Mouse (Mus musculus) lung, postnatal 0 days (tissue): ENCODE results near the gene Map3k4. TPM values are rescaled to one million over a fixed set of nuclear protein-coding genes. Genes with fewer than 3 reads are reported as not detected.

Experiments used
- ATAC-seq: fragments of 200-750 bp; cut with Nextera tagmentation; 2 replicates; pipeline ENCODE4 v1.8.0; 2017; ENCODE audit warnings: moderate library complexity
- DNase-seq: peaks from one replicate; pipeline ENCODE4 v3.0.0-alpha.2; 2016; ENCODE audit warnings: low spot score
- H3K27ac ChIP-seq: fragments of 300-500 bp; sonication (generic); 2 replicates; pipeline ENCODE4 v1.5.1; 2014; ENCODE audit warnings: antibody characterized with exemption, mild to moderate bottlenecking, low read length, mixed read lengths
- H3K27me3 ChIP-seq: fragments of 300-500 bp; sonication (generic); replicated peaks from 2 replicates; pipeline ENCODE4 v1.6.1; 2014; ENCODE audit warnings: low read length, mixed read lengths; ENCODE audit not compliant: insufficient read depth
- H3K36me3 ChIP-seq: fragments of 300-500 bp; sonication (generic); 2 replicates; pipeline ENCODE4 v1.6.1; 2014; ENCODE audit warnings: low read length, mixed read lengths; ENCODE audit not compliant: insufficient read depth
- H3K4me1 ChIP-seq: fragments of 300-500 bp; sonication (generic); 2 replicates; pipeline ENCODE4 v1.6.1; 2014; ENCODE audit warnings: antibody characterized with exemption, low read depth, low read length, mixed read lengths; ENCODE audit not compliant: insufficient read depth
- H3K4me2 ChIP-seq: fragments of 300-500 bp; sonication (generic); replicated peaks from 2 replicates; pipeline ENCODE4 v1.6.1; 2014; ENCODE audit warnings: low read depth, mild to moderate bottlenecking, low read length, moderate library complexity, mixed read lengths
- H3K4me3 ChIP-seq: fragments of 300-500 bp; sonication (generic); 2 replicates; pipeline ENCODE4 v1.5.1; 2014; ENCODE audit warnings: low read depth, low read length
- H3K9ac ChIP-seq: fragments of 300-500 bp; sonication (generic); replicated peaks from 2 replicates; pipeline ENCODE4 v1.6.1; 2014; ENCODE audit warnings: low read depth, mild to moderate bottlenecking
- H3K9me3 ChIP-seq: fragments of 300-500 bp; sonication (generic); 2 replicates; pipeline ENCODE4 v1.6.1; 2016; ENCODE audit warnings: low read length, mixed read lengths
- CTCF ChIP-seq: IDR thresholded peaks from 2 replicates; pipeline ENCODE4 v1.5.1; 2016; ENCODE audit warnings: antibody characterized with exemption, mild to moderate bottlenecking
- EP300 ChIP-seq: IDR thresholded peaks from 2 replicates; pipeline ENCODE4 v1.6.1; 2016; ENCODE audit warnings: antibody characterized with exemption, mild to moderate bottlenecking, control low read depth
- WGBS: fragments of 180-500 bp; shearing (Covaris S2); extraction: QIAGEN DNeasy Blood & Tissue Kit; methylation state at CpG from one replicate; pipeline ENCODE4 v1.1.7; 2014; 5-methylcytosine and 5-hydroxymethylcytosine counted together
- polyA plus RNA-seq: library from polyadenylated mRNA; unstranded; fragments of >200 nt; fragmentation: Nextera tagmentation; extraction: Ambion mirVana; gene quantifications from 2 replicates; pipeline ENCODE4 v1.2.1, GENCODE M21; 2015

The Map3k4 gene
- polyA plus RNA-seq, 1 experiment from 2014 or later: 32.5 TPM

DNA sequence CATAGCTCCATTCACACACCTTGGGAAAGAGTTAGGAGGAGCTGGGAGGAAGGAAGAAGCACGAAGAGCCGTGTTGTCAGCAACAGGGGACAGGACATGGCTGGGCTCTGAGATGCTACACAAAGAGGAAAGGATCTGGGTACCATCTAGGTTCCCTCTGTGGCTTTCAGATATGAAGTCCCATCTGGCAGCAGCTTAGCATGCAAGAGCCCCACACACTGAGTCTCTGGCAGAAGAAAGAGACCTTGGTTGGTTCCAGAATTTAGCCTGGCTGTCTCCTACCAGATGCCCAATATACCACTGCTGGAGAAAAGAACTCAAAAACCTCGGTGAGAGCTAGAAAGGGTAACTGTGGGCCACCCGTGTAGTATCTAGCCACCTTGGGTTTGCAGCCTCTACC lies 41.3 kb downstream of the Map3k4 start:
- H3K4me3 ChIP-seq: no peak overlapping the region
- no peak for TF ChIP-seq CTCF
- no peak for TF ChIP-seq EP300

DNA sequence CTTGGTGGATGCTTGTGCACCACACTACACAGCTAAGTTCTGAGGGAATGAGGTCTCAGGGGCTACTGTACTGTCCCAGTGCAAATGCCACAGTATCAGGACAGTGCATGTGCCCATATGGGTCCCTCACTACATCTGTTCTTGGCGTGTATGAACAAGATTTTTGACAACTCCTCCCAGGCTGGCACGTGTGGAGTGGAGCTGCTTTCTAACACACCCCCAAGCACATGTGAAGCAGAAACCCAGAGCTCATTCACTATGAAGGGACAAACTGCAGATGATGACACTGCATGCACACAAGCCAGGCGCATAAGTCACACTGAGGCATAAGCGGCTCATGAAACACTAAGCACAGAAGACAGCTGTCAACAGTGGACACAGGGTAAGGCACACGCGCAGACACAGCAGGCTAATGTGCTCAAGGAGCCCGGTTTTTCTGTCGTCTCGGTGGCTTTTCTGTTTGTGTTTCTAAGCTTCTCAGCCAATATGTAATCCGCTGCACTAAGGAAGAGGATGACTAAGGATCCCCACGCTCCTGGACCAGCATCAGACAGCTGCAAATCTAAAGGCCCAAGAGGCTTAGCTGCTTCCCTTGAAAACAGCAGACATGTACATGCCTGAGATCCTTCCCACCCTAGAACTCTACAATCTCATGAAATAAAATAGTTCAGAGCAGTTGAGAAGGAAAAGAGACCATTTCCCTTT lies 41.9 kb downstream of the Map3k4 start:
- no peak overlapping the region for H3K9ac ChIP-seq
- H3K36me3 ChIP-seq: peaks cover 4% of the 10 kb centered on the region; the same call in 1 of the 2 replicates
- H3K4me2 ChIP-seq: no peak overlapping the region
- ATAC-seq (no peak), DNase-seq (no peak)
- no peak for TF ChIP-seq EP300
- no peak overlapping the region for H3K4me3 ChIP-seq
- H3K27ac ChIP-seq: no peak overlapping the region
- no peaks in the 10 kb centered on the region for H3K27me3 ChIP-seq
- no peaks in the 10 kb centered on the region for H3K9me3 ChIP-seq
- no peaks in the 10 kb centered on the region for H3K4me1 ChIP-seq
- WGBS: 87% methylated on average over 11 of the region's 11 CpGs

More for the DNA sequence above, 41.3 kb downstream of the Map3k4 start:
- H3K4me2 ChIP-seq: no peak overlapping the region
- H3K36me3 ChIP-seq: no peaks in the 10 kb centered on the region
- H3K4me1 ChIP-seq: no peaks in the 10 kb centered on the region
- no peaks in the 10 kb centered on the region for H3K27me3 ChIP-seq
- H3K9me3 ChIP-seq: no peaks in the 10 kb centered on the region
- DNase-seq (no peak), ATAC-seq (no peak)
- WGBS: 85% methylated on average over 4 of the region's 4 CpGs
- H3K9ac ChIP-seq: no peak overlapping the region
- H3K27ac ChIP-seq: no peak overlapping the region

DNA sequence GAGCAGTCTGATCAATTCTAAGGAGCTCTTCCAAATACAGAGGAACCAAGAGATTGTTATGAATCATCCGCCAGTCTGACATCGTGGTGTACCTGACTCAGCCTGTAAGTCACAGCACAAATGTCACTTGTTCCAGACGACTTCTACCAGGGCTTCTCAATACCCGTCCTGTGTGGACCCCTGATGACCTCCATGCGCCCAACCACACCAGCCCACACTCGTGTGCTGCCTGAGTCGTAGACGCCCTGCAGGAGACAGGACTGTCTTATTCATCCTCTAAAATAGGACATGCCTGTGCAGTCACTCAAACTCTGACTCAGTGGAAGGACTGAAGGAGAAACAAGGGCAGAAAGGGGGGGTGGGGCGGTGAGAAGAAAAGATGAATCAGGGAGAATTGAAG lies 42.8 kb downstream of the Map3k4 start:
- no peak for DNase-seq
- 80% methylated on average over 9 of the region's 9 CpGs for WGBS
- ATAC-seq: no peak

DNA sequence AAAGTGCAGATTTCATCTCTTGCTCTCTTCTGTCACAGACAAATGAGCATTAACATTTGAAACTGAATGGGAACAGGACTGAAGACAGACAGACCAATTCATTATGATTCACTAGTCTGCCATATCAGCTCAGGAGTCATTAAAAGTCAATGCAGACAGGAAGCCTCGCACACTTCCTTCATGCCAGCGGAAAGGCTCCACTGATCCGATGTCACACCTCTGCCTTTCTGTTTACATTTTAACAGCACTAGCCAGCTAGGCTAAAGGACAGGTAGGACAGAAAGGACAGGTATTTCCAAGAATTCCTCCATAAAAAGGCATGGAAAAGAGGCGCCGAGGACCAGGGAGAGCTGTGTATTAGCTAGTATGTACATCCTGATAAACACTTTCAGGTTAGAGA lies 45.6 kb downstream of the Map3k4 start:
- DNase-seq: no peak
- TF ChIP-seq CTCF: no peak
- no peak for TF ChIP-seq EP300
- Histone ChIP-seq H3K9ac (no peak overlapping the region), H3K4me1 (no peaks in the 10 kb centered on the region), H3K27me3 (no peaks in the 10 kb centered on the region), H3K4me2 (no peak overlapping the region), H3K36me3 (peaks cover 11% of the 10 kb centered on the region), H3K4me3 (no peak overlapping the region), H3K9me3 (no peaks in the 10 kb centered on the region), H3K27ac (no peak overlapping the region)
- 55% methylated on average over 5 of the region's 5 CpGs for WGBS
- ATAC-seq: no peak

More for the DNA sequence above, 42.8 kb downstream of the Map3k4 start:
- Histone ChIP-seq H3K27ac (no peak overlapping the region), H3K4me1 (no peaks in the 10 kb centered on the region), H3K9ac (no peak overlapping the region), H3K9me3 (no peaks in the 10 kb centered on the region), H3K4me2 (no peak overlapping the region), H3K36me3 (peaks cover 11% of the 10 kb centered on the region), H3K4me3 (no peak overlapping the region), H3K27me3 (no peaks in the 10 kb centered on the region)
- no peak for TF ChIP-seq EP300
- no peak for TF ChIP-seq CTCF

DNA sequence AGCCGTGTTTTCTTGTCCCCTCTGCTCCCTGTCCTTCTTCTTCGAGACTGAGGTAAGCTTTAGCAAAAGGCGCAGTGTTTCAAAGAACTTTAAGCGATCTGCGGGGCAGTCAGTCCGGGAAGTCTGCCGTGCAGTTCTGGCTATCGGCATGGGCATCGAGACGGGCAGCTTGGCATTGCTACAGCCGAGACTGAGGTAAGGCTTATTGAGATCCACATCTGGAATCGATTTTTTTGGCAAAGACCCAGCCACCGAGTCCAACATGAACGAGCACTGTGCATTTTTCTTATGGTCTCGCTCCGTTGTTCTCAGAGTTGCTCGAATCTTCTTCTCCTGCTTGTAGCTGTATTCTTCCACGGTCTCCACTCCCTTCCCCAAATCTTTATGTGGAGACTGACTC lies 46.8 kb downstream of the Map3k4 start:
- DNase-seq: no peak

DNA sequence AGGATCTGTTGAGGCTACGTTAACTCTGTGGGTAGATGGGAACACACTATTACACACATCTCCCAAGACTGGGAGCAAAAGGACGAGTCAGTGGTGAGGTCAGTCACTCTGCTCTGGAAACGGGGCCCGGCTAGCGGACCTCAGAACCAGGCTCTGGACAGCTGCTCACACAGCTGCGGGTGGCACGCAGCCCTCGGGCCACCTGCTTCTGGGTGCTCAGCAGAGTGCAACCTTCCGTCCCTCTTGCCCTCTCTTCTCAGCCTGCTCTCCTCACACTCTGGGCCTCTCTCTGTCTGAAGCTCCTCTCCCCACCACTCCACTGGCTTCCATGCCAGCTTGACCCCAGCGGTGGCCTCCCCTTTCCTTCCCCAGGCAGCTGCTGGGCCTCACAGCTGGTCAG lies 50.1 kb downstream of the Map3k4 start:
- Histone ChIP-seq H3K4me2 (no peak overlapping the region), H3K9me3 (no peaks in the 10 kb centered on the region), H3K27me3 (no peaks in the 10 kb centered on the region), H3K9ac (no peak overlapping the region), H3K4me3 (no peak overlapping the region), H3K27ac (no peak overlapping the region), H3K36me3 (peaks cover 11% of the 10 kb centered on the region), H3K4me1 (peaks cover 18% of the 10 kb centered on the region; the same call in 1 of the 2 replicates)
- WGBS: 88% methylated on average over 10 of the region's 10 CpGs
- no peak for DNase-seq
- no peak for TF ChIP-seq EP300
- no peak for TF ChIP-seq CTCF
- ATAC-seq: no peak

More for the DNA sequence above, 46.8 kb downstream of the Map3k4 start:
- ATAC-seq: no peak
- peaks cover 5% of the 10 kb centered on the region; the same call in 1 of the 2 replicates for H3K4me1 ChIP-seq
- H3K4me3 ChIP-seq: no peak overlapping the region
- H3K27ac ChIP-seq: no peak overlapping the region
- 95% methylated on average over 18 of the region's 18 CpGs for WGBS
- H3K9me3 ChIP-seq: no peaks in the 10 kb centered on the region
- no peak overlapping the region for H3K4me2 ChIP-seq
- peaks cover 11% of the 10 kb centered on the region for H3K36me3 ChIP-seq
- H3K27me3 ChIP-seq: no peaks in the 10 kb centered on the region
- no peak for TF ChIP-seq EP300
- TF ChIP-seq CTCF: no peak
- no peak overlapping the region for H3K9ac ChIP-seq
